Mouse (Mus musculus): ENCODE data around the gene Best3. TPM values are rescaled to one million over a fixed set of nuclear protein-coding genes. Genes with fewer than 3 reads are reported as not detected.
A peak's percentile ranks its signal among the peaks of the same experiment; 100 is the strongest.

Best3 gene
- polyA plus RNA-seq, 1 experiment from 2014 or later: 0.32 TPM

DNA sequence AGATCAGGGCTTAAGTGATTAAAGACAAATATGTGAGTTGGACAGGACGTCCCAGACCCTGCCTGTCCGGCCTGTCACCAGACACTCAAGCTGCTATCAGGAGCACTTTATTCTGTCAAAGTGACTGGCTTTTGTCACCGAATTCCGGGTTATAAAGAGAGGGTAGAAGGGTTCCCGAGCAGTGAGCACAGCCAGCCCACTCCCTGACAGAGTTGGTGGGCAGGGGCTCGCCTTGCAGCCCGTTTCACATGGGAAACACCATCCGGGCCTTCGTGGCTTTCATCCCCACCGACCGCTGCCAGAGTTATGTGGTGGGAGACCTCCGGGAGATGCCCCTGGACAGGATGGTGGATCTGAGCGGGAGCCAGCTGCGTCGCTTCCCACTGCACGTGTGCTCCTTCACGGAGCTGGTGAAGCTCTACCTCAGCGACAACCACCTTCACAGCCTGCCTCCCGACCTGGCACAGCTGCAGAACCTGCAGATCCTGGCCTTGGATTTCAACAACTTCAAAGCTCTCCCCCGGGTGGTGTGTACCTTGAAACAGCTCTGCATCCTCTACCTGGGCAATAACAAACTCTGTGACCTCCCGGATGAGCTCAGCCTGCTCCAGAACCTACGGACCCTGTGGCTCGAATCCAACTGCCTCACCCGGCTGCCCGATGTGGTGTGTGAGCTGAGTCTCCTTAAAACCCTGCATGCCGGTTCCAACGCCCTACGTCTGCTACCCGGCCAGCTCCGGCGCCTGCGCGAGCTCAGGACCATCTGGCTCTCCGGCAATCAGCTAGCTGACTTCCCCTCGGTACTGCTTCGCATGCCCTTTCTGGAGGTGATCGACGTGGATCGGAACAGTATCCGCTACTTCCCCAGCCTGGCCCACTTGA is 59.3 kb downstream of the Best3 start, which contains the start of gene Lrrc10:
Gene Lrrc10, plus strand, starts transcription at position 167 of the 882 bp plus-strand sequence.
- H3K4me1 ChIP-seq (ENCODE audit: insufficient read depth, low read length): peaks cover 22% of the 10 kb centered on the region
- H3K9ac ChIP-seq (replicated peaks; ENCODE audit: low read length): 0 out of 2 replicates have a peak within 1 kb of the TSS, but pooled peaks have one; percentile 1
- H3K4me3 ChIP-seq (ENCODE audit: low read length): peak within 1 kb of the TSS; percentile 10; the same call in 1 of the 2 replicates
- H3K4me2 ChIP-seq (replicated peaks; ENCODE audit: low read depth, low read length): peak within 1 kb of the TSS; percentile 33
- peaks cover 13% of the 10 kb centered on the region for H3K36me3 ChIP-seq (ENCODE audit: insufficient read depth, low read length)
- ATAC-seq (ENCODE audit: low FRiP score, low TSS enrichment): 0 out of 2 replicates have a peak, but pooled peaks have one; percentile 8
- H3K9me3 ChIP-seq (ENCODE audit: low read length): no peaks in the 10 kb centered on the region
- WGBS: 37% methylated on average over 40 of the region's 40 CpGs
- no peak within 1 kb of the TSS for H3K27ac ChIP-seq (ENCODE audit: low read length)
- peaks cover 5% of the 10 kb centered on the region; the same call in 1 of the 2 replicates for H3K27me3 ChIP-seq (ENCODE audit: insufficient read depth, low read length)

DNA sequence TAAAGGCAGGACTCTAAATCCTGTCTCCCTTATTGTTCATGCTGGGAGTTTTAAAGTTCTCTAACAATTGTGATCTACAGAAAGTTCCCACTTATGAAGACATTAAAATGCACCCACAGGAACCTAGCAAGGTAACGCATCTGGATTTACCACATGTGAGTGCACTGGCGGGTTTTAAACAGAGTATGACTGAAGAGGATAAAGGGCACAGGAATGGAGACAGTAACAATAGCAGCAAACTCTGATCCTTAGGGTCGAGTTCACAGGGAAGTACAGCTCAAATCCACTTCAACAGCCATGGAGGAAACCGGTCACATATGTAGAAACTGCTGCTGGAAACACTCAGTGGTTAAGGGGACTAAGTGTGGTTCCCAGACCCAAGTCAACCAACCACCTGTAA is 63.1 kb downstream of the Best3 start:
- WGBS: 80% methylated on average over 4 of the region's 4 CpGs
- no peak overlapping the region for H3K27ac ChIP-seq (ENCODE audit: low read length)
- no peak overlapping the region for H3K9ac ChIP-seq (replicated peaks; ENCODE audit: low read length)
- peaks cover 22% of the 10 kb centered on the region for H3K4me1 ChIP-seq (ENCODE audit: insufficient read depth, low read length)
- peaks cover 45% of the 10 kb centered on the region for H3K36me3 ChIP-seq (ENCODE audit: insufficient read depth, low read length)
- H3K27me3 ChIP-seq (ENCODE audit: insufficient read depth, low read length): peaks cover 5% of the 10 kb centered on the region; the same call in 1 of the 2 replicates
- no peaks in the 10 kb centered on the region for H3K9me3 ChIP-seq (ENCODE audit: low read length)
- H3K4me3 ChIP-seq (ENCODE audit: low read length): no peak overlapping the region
- H3K4me2 ChIP-seq (replicated peaks; ENCODE audit: low read depth, low read length): no peak overlapping the region
- no peak for ATAC-seq (ENCODE audit: low FRiP score, low TSS enrichment)

DNA sequence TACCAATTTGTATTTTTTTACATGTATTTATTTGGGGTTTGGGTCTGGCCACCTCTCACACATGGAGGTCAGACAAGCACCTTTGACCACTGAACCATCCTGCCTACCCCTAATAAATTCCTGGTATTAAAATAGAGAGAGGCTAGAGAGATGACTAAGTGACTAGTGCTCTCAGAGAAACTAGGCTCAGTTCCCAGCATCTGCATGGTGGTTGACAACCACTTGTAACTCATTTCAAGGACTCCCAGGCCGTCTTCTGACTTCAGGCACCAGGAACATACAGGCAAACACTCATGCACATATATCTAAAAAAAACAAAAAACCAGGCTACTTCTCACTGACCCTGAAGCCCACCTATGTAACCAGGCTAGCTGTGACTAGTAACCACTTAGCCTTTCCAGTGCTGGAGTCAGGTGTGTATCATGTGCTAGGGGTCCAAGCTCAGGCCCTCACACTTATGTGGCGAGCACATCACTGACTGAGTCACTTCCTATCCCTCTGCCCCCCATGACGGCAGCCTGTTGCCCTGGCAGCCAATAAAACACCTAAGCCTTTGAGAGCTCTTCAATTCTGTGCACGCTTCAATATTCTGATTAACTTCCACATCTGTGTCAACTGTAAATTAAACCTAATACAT is 64.0 kb downstream of the Best3 start:
- H3K27me3 ChIP-seq (ENCODE audit: insufficient read depth, low read length): peaks cover 5% of the 10 kb centered on the region; the same call in 1 of the 2 replicates
- 71% methylated on average over 4 of the region's 4 CpGs for WGBS

DNA sequence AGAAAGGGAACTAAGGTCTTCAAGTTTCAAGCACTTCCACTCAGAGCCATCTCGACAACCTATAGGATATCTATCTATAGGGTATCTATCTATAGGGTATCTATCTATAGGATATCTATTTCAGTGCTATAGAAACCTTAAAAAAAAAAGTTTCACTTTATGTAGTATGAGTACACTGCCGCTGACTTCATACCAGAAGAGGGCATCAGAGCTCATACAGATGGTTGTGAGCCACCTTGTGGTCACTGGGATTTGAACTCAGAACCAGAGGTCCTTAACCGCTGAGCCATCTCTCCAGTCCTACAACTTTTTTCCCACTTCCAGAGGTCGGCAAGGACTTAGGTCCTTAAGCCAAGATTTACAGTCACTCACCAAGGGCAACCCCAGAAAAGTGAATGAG is 69.6 kb downstream of the Best3 start:
- H3K27ac ChIP-seq (ENCODE audit: low read length): no peak overlapping the region
- WGBS: 90% methylated on average over 4 of the region's 4 CpGs
- peaks cover 91% of the 10 kb centered on the region for H3K36me3 ChIP-seq (ENCODE audit: insufficient read depth, low read length)
- H3K4me1 ChIP-seq (ENCODE audit: insufficient read depth, low read length): 0 out of 2 replicates have a peak, but pooled peaks cover 5% of the 10 kb centered on the region
- H3K4me2 ChIP-seq (replicated peaks; ENCODE audit: low read depth, low read length): no peak overlapping the region
- no peak overlapping the region for H3K4me3 ChIP-seq (ENCODE audit: low read length)
- ATAC-seq (ENCODE audit: low FRiP score, low TSS enrichment): no peak
- H3K27me3 ChIP-seq (ENCODE audit: insufficient read depth, low read length): no peaks in the 10 kb centered on the region
- H3K9ac ChIP-seq (replicated peaks; ENCODE audit: low read length): no peak overlapping the region
- H3K9me3 ChIP-seq (ENCODE audit: low read length): no peaks in the 10 kb centered on the region

More for the DNA sequence above, 64.0 kb downstream of the Best3 start:
- peaks cover 22% of the 10 kb centered on the region for H3K4me1 ChIP-seq (ENCODE audit: insufficient read depth, low read length)
- H3K4me2 ChIP-seq (replicated peaks; ENCODE audit: low read depth, low read length): no peak overlapping the region
- H3K9ac ChIP-seq (replicated peaks; ENCODE audit: low read length): no peak overlapping the region
- H3K9me3 ChIP-seq (ENCODE audit: low read length): no peaks in the 10 kb centered on the region
- H3K27ac ChIP-seq (ENCODE audit: low read length): no peak overlapping the region
- ATAC-seq (ENCODE audit: low FRiP score, low TSS enrichment): no peak
- H3K36me3 ChIP-seq (ENCODE audit: insufficient read depth, low read length): peaks cover 52% of the 10 kb centered on the region
- H3K4me3 ChIP-seq (ENCODE audit: low read length): no peak overlapping the region

DNA sequence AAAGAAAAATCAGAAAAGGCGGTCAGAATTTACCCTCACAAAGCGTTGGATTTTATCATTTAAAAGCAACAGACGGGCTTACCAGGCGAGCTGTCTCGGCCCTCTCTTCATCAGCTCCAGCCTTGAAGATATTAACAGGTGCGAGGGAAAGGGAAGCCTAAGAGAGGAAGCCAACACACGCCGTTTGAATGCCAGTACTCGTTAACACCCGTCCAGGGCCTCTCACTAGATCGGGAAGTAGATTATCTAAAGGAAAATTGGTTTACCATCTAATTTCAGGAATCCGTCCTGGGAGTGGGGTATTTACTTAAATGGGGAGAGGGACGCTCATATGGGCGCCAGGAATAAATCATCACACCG is 76.8 kb downstream of the Best3 start:
- Histone ChIP-seq H3K4me2 (replicated peaks; ENCODE audit: low read depth, low read length) (peak overlapping the region; percentile 91), H3K36me3 (ENCODE audit: insufficient read depth, low read length) (peaks cover 37% of the 10 kb centered on the region), H3K27me3 (ENCODE audit: insufficient read depth, low read length) (no peaks in the 10 kb centered on the region), H3K4me1 (ENCODE audit: insufficient read depth, low read length) (peaks cover 11% of the 10 kb centered on the region), H3K27ac (ENCODE audit: low read length) (peak overlapping the region; percentile 89), H3K4me3 (ENCODE audit: low read length) (peak overlapping the region; percentile 85), H3K9ac (replicated peaks; ENCODE audit: low read length) (peak overlapping the region; percentile 81), H3K9me3 (ENCODE audit: low read length) (no peaks in the 10 kb centered on the region)
- WGBS: 3% methylated on average over 15 of the region's 15 CpGs
- ATAC-seq (ENCODE audit: low FRiP score, low TSS enrichment): no peak

DNA sequence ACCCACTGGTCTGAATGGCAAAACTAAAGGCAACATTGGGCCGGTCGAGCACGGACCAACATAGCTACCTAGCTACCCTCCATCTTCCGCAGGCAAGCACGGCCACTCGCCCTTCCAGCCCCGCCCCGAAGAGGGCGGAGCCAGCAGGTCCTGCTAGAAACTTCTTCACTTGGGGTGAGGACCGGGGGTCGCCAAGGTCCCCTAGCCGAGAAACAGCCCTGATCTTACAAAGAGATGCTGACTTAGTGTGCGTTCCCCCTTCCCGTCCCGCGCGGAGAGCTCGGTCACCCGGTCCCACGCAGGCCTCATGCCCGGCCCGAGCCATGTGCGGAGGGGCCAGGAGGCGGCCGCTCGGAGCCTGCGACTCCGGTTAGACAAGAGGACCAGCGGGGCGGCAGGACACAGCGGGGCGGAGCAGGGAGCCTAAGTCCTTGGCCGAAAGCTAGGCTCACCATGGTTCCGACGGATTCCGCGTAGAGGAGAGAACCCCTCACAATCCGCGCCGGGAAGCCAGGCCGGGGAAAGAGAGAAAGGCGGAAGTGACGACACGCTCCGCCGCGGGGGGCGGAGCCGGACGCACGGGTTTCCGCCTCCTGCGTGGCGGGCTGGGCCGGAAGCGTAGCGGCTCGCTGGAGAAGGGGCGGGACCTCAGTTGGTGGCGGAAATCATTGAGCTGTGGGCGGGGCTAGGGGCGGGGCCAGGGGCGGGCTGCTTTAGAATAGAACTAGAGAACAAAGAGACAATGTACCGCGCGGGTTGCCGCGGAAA is 77.3 kb downstream of the Best3 start, which contains the start of gene Cct2:
Gene Cct2, minus strand, starts transcription at position 561 of the 768 bp plus-strand sequence.
- Histone ChIP-seq H3K4me1 (ENCODE audit: insufficient read depth, low read length) (peaks cover 11% of the 10 kb centered on the region), H3K4me2 (replicated peaks; ENCODE audit: low read depth, low read length) (peak within 1 kb of the TSS; percentile 91), H3K9ac (replicated peaks; ENCODE audit: low read length) (peak within 1 kb of the TSS; percentile 81), H3K27ac (ENCODE audit: low read length) (peak within 1 kb of the TSS; percentile 89), H3K27me3 (ENCODE audit: insufficient read depth, low read length) (no peaks in the 10 kb centered on the region), H3K9me3 (ENCODE audit: low read length) (no peaks in the 10 kb centered on the region), H3K36me3 (ENCODE audit: insufficient read depth, low read length) (peaks cover 34% of the 10 kb centered on the region), H3K4me3 (ENCODE audit: low read length) (peak within 1 kb of the TSS; percentile 85)
- peak; percentile 95 for ATAC-seq (ENCODE audit: low FRiP score, low TSS enrichment)
- under 1% methylated on average over 68 of the region's 68 CpGs for WGBS

DNA sequence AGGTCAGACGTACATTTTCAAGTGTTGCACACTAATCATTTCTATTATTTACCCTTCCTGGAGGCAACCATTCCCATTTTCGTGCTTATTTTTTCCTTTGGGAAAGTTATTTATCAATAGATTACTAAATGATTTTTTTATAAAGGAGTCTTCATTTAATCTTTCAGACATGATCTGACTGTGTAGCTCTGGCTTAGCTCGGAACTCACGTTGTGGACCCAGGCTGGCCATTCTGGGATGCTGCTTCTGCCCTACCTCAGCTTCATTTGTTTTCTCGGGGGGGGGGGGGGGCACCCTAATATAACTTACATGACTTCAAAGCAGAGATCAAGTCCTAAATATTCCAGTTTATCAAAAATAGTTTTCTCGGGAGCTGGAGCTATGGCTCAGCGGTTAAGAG is 78.0 kb downstream of the Best3 start:
- peak overlapping the region; percentile 85 for H3K4me3 ChIP-seq (ENCODE audit: low read length)
- H3K9ac ChIP-seq (replicated peaks; ENCODE audit: low read length): peak overlapping the region; percentile 63
- peak overlapping the region; percentile 62 for H3K4me2 ChIP-seq (replicated peaks; ENCODE audit: low read depth, low read length)
- H3K4me1 ChIP-seq (ENCODE audit: insufficient read depth, low read length): peaks cover 7% of the 10 kb centered on the region
- WGBS: 8% methylated on average over 7 of the region's 7 CpGs
- H3K36me3 ChIP-seq (ENCODE audit: insufficient read depth, low read length): peaks cover 28% of the 10 kb centered on the region
- ATAC-seq (ENCODE audit: low FRiP score, low TSS enrichment): 0 out of 2 replicates have a peak, but pooled peaks have one; percentile 20
- no peaks in the 10 kb centered on the region for H3K9me3 ChIP-seq (ENCODE audit: low read length)
- no peaks in the 10 kb centered on the region for H3K27me3 ChIP-seq (ENCODE audit: insufficient read depth, low read length)
- peak overlapping the region; percentile 88 for H3K27ac ChIP-seq (ENCODE audit: low read length)

DNA sequence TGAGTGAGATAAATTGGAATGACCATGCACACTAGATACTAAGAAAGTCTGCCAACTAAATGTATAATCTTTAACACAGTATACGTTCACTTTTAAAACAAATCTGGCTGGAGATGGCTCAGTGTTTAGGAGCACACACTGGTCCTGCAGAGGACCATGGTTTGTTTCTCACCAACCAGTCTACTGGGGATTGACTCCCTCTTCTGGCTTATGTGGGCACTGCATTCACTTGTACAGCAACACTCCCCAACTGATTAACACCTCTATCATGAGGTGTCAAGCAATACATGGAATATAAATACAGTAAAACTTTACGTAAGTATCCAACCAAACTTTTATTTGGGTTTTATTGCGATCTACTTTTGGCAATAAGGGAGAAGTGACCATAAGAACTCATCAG is 83.0 kb downstream of the Best3 start:
- Histone ChIP-seq H3K36me3 (ENCODE audit: insufficient read depth, low read length) (peaks cover 31% of the 10 kb centered on the region), H3K27me3 (ENCODE audit: insufficient read depth, low read length) (no peaks in the 10 kb centered on the region), H3K4me1 (ENCODE audit: insufficient read depth, low read length) (no peaks in the 10 kb centered on the region), H3K9ac (replicated peaks; ENCODE audit: low read length) (no peak overlapping the region), H3K9me3 (ENCODE audit: low read length) (no peaks in the 10 kb centered on the region), H3K27ac (ENCODE audit: low read length) (no peak overlapping the region), H3K4me3 (ENCODE audit: low read length) (no peak overlapping the region), H3K4me2 (replicated peaks; ENCODE audit: low read depth, low read length) (no peak overlapping the region)
- no peak for ATAC-seq (ENCODE audit: low FRiP score, low TSS enrichment)
- 96% methylated on average over 3 of the region's 3 CpGs for WGBS

DNA sequence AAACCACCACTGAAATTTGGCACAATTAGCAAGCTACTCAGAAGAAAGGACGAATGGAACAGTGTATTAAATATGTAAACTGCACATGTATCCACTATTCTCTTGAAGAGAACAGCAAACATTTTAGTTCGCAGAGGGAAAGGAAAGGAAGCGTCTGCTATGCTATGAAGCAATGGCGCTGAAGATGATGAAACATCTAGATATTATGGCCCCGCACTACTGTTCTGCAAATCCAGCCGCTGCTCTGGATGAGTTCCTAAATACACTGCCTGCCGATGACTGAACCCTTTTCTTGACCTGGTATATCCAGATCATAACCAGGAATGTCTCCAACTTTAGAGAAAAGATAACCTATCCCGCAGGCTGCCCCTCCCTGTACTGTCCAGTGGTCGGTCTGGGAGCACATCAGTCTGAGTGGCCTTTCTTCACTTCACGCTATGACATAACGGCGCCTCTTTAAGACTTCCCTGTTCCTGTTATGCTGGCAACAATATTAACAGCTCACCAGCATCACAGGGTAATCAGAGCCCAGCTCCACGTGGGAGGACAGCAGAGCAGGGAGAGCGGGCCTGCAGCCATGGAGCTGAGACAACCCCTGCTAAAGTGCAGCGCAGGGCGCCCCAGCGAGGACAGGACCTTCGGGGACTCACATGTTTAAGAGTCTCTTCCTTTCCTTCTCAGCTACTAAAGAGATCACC is 86.2 kb downstream of the Best3 start:
- no peak overlapping the region for H3K9ac ChIP-seq (replicated peaks; ENCODE audit: low read length)
- no peaks in the 10 kb centered on the region for H3K4me1 ChIP-seq (ENCODE audit: insufficient read depth, low read length)
- no peak overlapping the region for H3K4me2 ChIP-seq (replicated peaks; ENCODE audit: low read depth, low read length)
- no peak overlapping the region for H3K4me3 ChIP-seq (ENCODE audit: low read length)
- 89% methylated on average over 18 of the region's 18 CpGs for WGBS
- no peak for ATAC-seq (ENCODE audit: low FRiP score, low TSS enrichment)
- no peaks in the 10 kb centered on the region for H3K9me3 ChIP-seq (ENCODE audit: low read length)
- H3K27ac ChIP-seq (ENCODE audit: low read length): no peak overlapping the region
- H3K27me3 ChIP-seq (ENCODE audit: insufficient read depth, low read length): no peaks in the 10 kb centered on the region
- peaks cover 48% of the 10 kb centered on the region for H3K36me3 ChIP-seq (ENCODE audit: insufficient read depth, low read length)
